Mouse (Mus musculus): ENCODE data around the gene Rnf150. TPM values are rescaled to one million over a fixed set of nuclear protein-coding genes. Genes with fewer than 3 reads are reported as not detected.

The Rnf150 gene
- total and polyA plus RNA-seq, 3 experiments = not detected

GRCm38 (mm10) chr8:83061257-83061656, 198.1 kb downstream of the Rnf150 start:
- Histone ChIP-seq H3K27me3 (ENCODE audit: control insufficient read depth in 1 of 2, insufficient read depth in 2 of 2, low read length in 2 of 2) (no peaks in the 10 kb centered on the region), H3K4me1 (ENCODE audit: control insufficient read depth in 1 of 2, insufficient read depth in 2 of 2, low read length in 2 of 2) (no peaks in the 10 kb centered on the region), H3K9me3 (replicated peaks; ENCODE audit: insufficient read depth, low read length) (no peaks in the 10 kb centered on the region), H3K79me2 (ENCODE audit: control insufficient read depth, insufficient read depth, low read length, poor library complexity) (no peaks in the 10 kb centered on the region), H3K27ac (ENCODE audit: control insufficient read depth, low read depth, low read length) (no peak overlapping the region), H3K9ac (ENCODE audit: control insufficient read depth, low read depth, low read length, poor library complexity, severe bottlenecking) (no peak overlapping the region), H3K36me3 (ENCODE audit: control insufficient read depth in 1 of 2, insufficient read depth in 2 of 2, low read length in 2 of 2) (no peaks in the 10 kb centered on the region), H3K4me3 (ENCODE audit: control insufficient read depth in 1 of 2, insufficient read depth in 1 of 2, low read depth in 2 of 2, low read length in 2 of 2) (no peak overlapping the region)
- DNase-seq (ENCODE audit: low read depth, low spot score) = no peak
- TF ChIP-seq ZKSCAN1 (IDR thresholded peaks at IDR 0.05; ENCODE audit: low read depth, low read length) (no peak), SMC3 (IDR thresholded peaks at IDR 0.05; ENCODE audit: low read depth, low read length) (no peak), TAL1 (IDR thresholded peaks at IDR 0.05; ENCODE audit: low read length) (no peak), MEF2A (IDR thresholded peaks at IDR 0.05; ENCODE audit: extremely low read depth, insufficient replicate concordance, low read depth, low read length, poor library complexity, severe bottlenecking) (no peak), MAZ (IDR thresholded peaks at IDR 0.05; ENCODE audit: low read depth, low read length) (no peak), CHD1 (IDR thresholded peaks at IDR 0.05; ENCODE audit: low read depth, low read length) (no peak), E2F4 (IDR thresholded peaks at IDR 0.05; ENCODE audit: borderline replicate concordance, low read depth, low read length) (no peak), USF2 (IDR thresholded peaks at IDR 0.05; ENCODE audit: borderline replicate concordance in 1 of 2, insufficient read depth in 1 of 2, low read depth in 1 of 2, low read length in 2 of 2) (no peak), ZNF384 (IDR thresholded peaks at IDR 0.05; ENCODE audit: low read depth, low read length) (no peak), MYC (IDR thresholded peaks at IDR 0.05; ENCODE audit: low read depth, low read length) (no peak), USF1 (IDR thresholded peaks at IDR 0.05; ENCODE audit: low read depth, low read length) (no peak), MAX (IDR thresholded peaks at IDR 0.05; ENCODE audit: low read length) (no peak), BHLHE40 (IDR thresholded peaks at IDR 0.05; ENCODE audit: borderline replicate concordance, low read depth, low read length) (no peak), POLR2A (IDR thresholded peaks at IDR 0.05; ENCODE audit: control insufficient read depth in 1 of 2, insufficient read depth in 1 of 2, low read depth in 1 of 2, low read length in 2 of 2, poor library complexity in 1 of 2) (no peak), TCF12 (IDR thresholded peaks at IDR 0.05; ENCODE audit: low read depth, low read length) (no peak), MYB (IDR thresholded peaks at IDR 0.05; ENCODE audit: low read depth, low read length) (no peak), HCFC1 (IDR thresholded peaks at IDR 0.05; ENCODE audit: low read depth, low read length) (no peak)

GRCm38 (mm10) chr8:83061873-83062272, 198.7 kb downstream of the Rnf150 start:
- Histone ChIP-seq H3K4me3 (ENCODE audit: control insufficient read depth in 1 of 2, insufficient read depth in 1 of 2, low read depth in 2 of 2, low read length in 2 of 2) (no peak overlapping the region), H3K36me3 (ENCODE audit: control insufficient read depth in 1 of 2, insufficient read depth in 2 of 2, low read length in 2 of 2) (no peaks in the 10 kb centered on the region), H3K9me3 (replicated peaks; ENCODE audit: insufficient read depth, low read length) (no peaks in the 10 kb centered on the region), H3K4me1 (ENCODE audit: control insufficient read depth in 1 of 2, insufficient read depth in 2 of 2, low read length in 2 of 2) (no peaks in the 10 kb centered on the region), H3K27ac (ENCODE audit: control insufficient read depth, low read depth, low read length) (no peak overlapping the region), H3K27me3 (ENCODE audit: control insufficient read depth in 1 of 2, insufficient read depth in 2 of 2, low read length in 2 of 2) (no peaks in the 10 kb centered on the region), H3K79me2 (ENCODE audit: control insufficient read depth, insufficient read depth, low read length, poor library complexity) (no peaks in the 10 kb centered on the region), H3K9ac (ENCODE audit: control insufficient read depth, low read depth, low read length, poor library complexity, severe bottlenecking) (no peak overlapping the region)
- TF ChIP-seq BHLHE40 (IDR thresholded peaks at IDR 0.05; ENCODE audit: borderline replicate concordance, low read depth, low read length) = no peak
- DNase-seq (ENCODE audit: low read depth, low spot score) = no peak

Measured in MEL (cell line).